Mouse (Mus musculus) testis, adult 2 months (tissue): ENCODE data around the gene D1Ertd622e. TPM values are rescaled to one million over a fixed set of nuclear protein-coding genes. Genes with fewer than 3 reads are reported as not detected.

Source experiments
- H3K27ac ChIP-seq: fragments of 200-500 bp; 2 replicates; pipeline ENCODE4 v1.5.1; 2012; ENCODE audit warnings: low read depth, low read length; ENCODE audit not compliant: control insufficient read depth, insufficient read depth
- H3K27me3 ChIP-seq: fragments of 200-500 bp; 2 replicates; pipeline ENCODE4 v1.6.1; 2012; ENCODE audit warnings: mild to moderate bottlenecking, low read length, moderate library complexity; ENCODE audit not compliant: control insufficient read depth, insufficient read depth
- H3K36me3 ChIP-seq: fragments of 200-500 bp; 2 replicates; pipeline ENCODE4 v1.6.1; 2012; ENCODE audit warnings: mild to moderate bottlenecking, low read length; ENCODE audit not compliant: control insufficient read depth, insufficient read depth
- H3K4me1 ChIP-seq: fragments of 200-500 bp; 2 replicates; pipeline ENCODE4 v1.6.1; 2012; ENCODE audit warnings: low read length; ENCODE audit not compliant: control insufficient read depth, insufficient read depth
- H3K4me3 ChIP-seq: fragments of 200-500 bp; 2 replicates; pipeline ENCODE4 v1.5.1; 2012; ENCODE audit warnings: low read depth, mild to moderate bottlenecking, low read length, moderate library complexity, mixed read lengths; ENCODE audit not compliant: control insufficient read depth
- CTCF ChIP-seq: fragments of 200-500 bp; IDR thresholded peaks from 2 replicates; pipeline ENCODE4 v1.5.1; 2012; ENCODE audit warnings: low read depth, mild to moderate bottlenecking, inconsistent platforms, low read length, moderate library complexity; ENCODE audit not compliant: control insufficient read depth, insufficient read depth, insufficient replicate concordance
- POLR2A ChIP-seq: fragments of 200-500 bp; IDR thresholded peaks from 2 replicates; pipeline ENCODE4 v1.6.1; 2012; ENCODE audit warnings: low read depth, mild to moderate bottlenecking, inconsistent platforms, low read length, moderate library complexity; ENCODE audit not compliant: control insufficient read depth
- polyA plus RNA-seq: library from polyadenylated mRNA; depleted of rRNA; stranded (reverse); fragments of >200 nt; gene quantifications from 2 replicates; pipeline ENCODE4 v1.2.3, GENCODE M21; 2012

Gene D1Ertd622e
- polyA plus RNA-seq, 1 experiment = 7.2 TPM

DNA sequence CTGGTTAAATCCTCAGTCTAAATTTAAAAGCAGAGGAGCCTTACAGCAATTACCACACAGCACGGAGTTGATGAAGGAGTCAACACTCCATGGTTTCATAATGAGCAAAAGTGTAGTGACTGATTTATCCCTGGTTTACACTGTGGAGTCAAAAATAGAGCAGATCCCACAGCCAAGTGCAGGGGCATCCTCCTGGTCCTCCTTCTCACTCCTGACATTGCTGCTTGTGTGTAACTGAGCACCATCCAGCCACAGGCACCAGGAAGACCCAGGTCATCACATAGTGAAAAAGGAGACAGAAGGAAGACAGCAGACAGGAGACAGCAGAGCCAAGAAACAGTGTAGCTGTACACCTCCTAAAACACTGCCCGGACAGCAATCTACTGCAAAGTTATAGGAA is 4.1 kb downstream of the D1Ertd622e start:
- H3K4me1 ChIP-seq = peaks cover 3% of the 10 kb centered on the region
- H3K27ac ChIP-seq = no peak overlapping the region
- no peak overlapping the region for H3K4me3 ChIP-seq
- no peaks in the 10 kb centered on the region for H3K27me3 ChIP-seq
- no peak for TF ChIP-seq CTCF
- H3K36me3 ChIP-seq = no peaks in the 10 kb centered on the region

DNA sequence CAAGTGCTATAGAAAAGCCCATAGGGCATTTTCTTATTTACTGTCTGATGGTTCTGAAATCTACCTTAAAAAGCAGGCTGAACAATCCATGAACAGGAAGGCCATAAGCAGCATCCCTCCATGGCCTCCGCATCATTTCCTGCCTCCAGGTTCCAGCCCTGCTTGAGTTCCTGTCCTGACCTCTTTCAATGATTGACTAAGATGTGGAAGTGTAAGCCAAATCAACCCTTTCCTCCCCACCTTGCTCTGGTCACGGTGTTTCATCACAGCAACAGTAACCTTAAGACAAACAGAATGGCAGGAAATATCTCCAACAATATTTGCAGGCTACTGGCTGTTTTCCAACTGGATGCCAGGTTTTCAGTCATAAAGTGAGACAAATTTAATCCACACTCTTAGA is 4.7 kb downstream of the D1Ertd622e start:
- H3K4me1 ChIP-seq = peaks cover 3% of the 10 kb centered on the region
- no peak overlapping the region for H3K27ac ChIP-seq
- no peak overlapping the region for H3K4me3 ChIP-seq
- H3K27me3 ChIP-seq = no peaks in the 10 kb centered on the region
- TF ChIP-seq CTCF (no peak), POLR2A (no peak)
- H3K36me3 ChIP-seq = no peaks in the 10 kb centered on the region

DNA sequence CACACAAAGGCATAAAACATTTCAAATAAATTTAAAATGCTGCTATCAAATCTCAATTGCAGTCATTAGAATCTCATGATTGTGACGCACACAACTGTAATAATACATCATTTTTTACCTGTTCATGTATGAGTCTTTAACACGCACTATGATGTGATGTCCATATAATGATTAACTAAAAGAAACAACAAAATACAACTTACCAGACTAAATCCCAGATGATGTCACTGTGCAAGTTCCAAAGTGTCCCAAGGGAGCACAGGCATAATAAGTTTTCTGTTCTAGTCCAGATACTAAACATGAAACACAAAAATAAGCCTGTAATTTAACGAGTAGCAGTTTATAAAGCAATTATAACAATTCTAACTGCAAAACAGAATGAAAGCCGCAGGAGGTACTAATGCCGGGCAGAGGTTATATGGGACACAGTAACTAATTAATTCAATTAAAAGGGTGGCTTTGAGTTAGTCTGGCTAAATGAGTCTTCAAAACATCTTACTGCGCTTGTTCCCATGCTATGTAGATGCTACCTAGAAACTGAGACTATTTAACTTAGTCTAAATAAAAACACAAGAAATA is 7.4 kb downstream of the D1Ertd622e start:
- no peak overlapping the region for H3K27ac ChIP-seq
- no peak overlapping the region for H3K4me3 ChIP-seq
- H3K36me3 ChIP-seq = no peaks in the 10 kb centered on the region
- H3K4me1 ChIP-seq = no peaks in the 10 kb centered on the region
- TF ChIP-seq CTCF (no peak), POLR2A (no peak)
- H3K27me3 ChIP-seq = no peaks in the 10 kb centered on the region

GRCm38 (mm10) chr1:97650553-97651123 is 11.2 kb downstream of the D1Ertd622e start:
- Histone ChIP-seq H3K27me3 (no peaks in the 10 kb centered on the region), H3K27ac (no peak overlapping the region), H3K4me3 (no peak overlapping the region), H3K36me3 (no peaks in the 10 kb centered on the region), H3K4me1 (no peaks in the 10 kb centered on the region)
- TF ChIP-seq CTCF (no peak), POLR2A (no peak)

- no peaks in the 10 kb centered on the region for H3K27me3 ChIP-seq
- TF ChIP-seq CTCF = no peak
- no peak for TF ChIP-seq POLR2A
- no peaks in the 10 kb centered on the region for H3K36me3 ChIP-seq
- H3K4me1 ChIP-seq = no peaks in the 10 kb centered on the region
- H3K27ac ChIP-seq = no peak overlapping the region
- no peak overlapping the region for H3K4me3 ChIP-seq
These were observed 11.8 kb downstream of the D1Ertd622e start for GRCm38 (mm10) chr1:97650072-97650471.

GRCm38 (mm10) chr1:97647037-97647436 is 14.8 kb downstream of the D1Ertd622e start:
- no peaks in the 10 kb centered on the region for H3K27me3 ChIP-seq
- TF ChIP-seq CTCF (peak; percentile 52; the same call in 1 of the 2 replicates), POLR2A (no peak)
- no peak overlapping the region for H3K4me3 ChIP-seq
- no peak overlapping the region for H3K27ac ChIP-seq
- H3K36me3 ChIP-seq = no peaks in the 10 kb centered on the region
- H3K4me1 ChIP-seq = no peaks in the 10 kb centered on the region

DNA sequence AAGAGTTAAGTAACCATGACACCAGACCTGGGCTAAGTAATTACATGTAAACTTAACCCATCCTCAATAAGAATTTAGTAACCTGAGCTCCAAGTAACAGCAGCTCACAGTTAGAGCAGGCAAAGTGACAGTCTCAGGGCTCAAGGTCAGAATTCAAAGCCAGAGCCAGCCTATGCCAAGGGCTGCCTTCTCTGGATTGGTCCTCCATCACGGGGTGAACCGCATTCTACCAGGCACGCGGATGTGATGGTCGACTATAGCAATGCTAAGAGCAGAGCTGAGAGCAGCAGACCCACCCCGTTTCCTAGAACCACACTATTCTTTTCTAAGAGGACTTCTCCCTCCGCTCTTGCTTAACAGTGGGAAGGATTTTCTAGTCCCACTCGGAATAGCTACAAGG is 27.8 kb downstream of the D1Ertd622e start:
- Histone ChIP-seq H3K27ac (no peak overlapping the region), H3K4me3 (no peak overlapping the region), H3K36me3 (no peaks in the 10 kb centered on the region), H3K4me1 (no peaks in the 10 kb centered on the region), H3K27me3 (no peaks in the 10 kb centered on the region)
- no peak for TF ChIP-seq POLR2A
- no peak for TF ChIP-seq CTCF
